ENCODE assay signal across 16 mouse cellular contexts in genomic region chr5:83678373-83678772, GRCm38 (mm10).
DNase-seq lines count a peak whose midpoint lies in the region; ATAC-seq and TF ChIP-seq lines count a peak whose summit lies in the region.
"Had no signal": no experiment of that assay in that cellular context is flagged by ENCODE, and none has a peak within 500 bp of the region (broad histone marks: within the 10 kb centered on the region; RNA-seq: fewer than 3 reads in every experiment).

No protein-coding gene starts in this region.

- no peak overlapping the region for H3K9ac ChIP-seq in hindbrain, embryonic 14.5 days
- H3K9ac ChIP-seq in hindbrain, embryonic 11.5 days (ENCODE audit: low read depth, low read length), result no peak overlapping the region
- no peak overlapping the region for H3K9ac ChIP-seq in lung, embryonic 14.5 days
- no peak overlapping the region for H3K9ac ChIP-seq in forebrain, embryonic 14.5 days (ENCODE audit: low read length)
- H3K9ac ChIP-seq in neural tube, embryonic 15.5 days (replicated peaks), result no peak overlapping the region
- H3K9ac ChIP-seq: liver, embryonic 15.5 days; midbrain, embryonic 13.5 days had no signal

- 51% methylated on average over 6 of the region's 6 CpGs for WGBS in hindbrain, embryonic 14.5 days
- WGBS in hindbrain, embryonic 11.5 days, result 90% methylated on average over 6 of the region's 6 CpGs
- WGBS in lung, embryonic 14.5 days, result 68% methylated on average over 6 of the region's 6 CpGs
- 27% methylated on average over 6 of the region's 6 CpGs for WGBS in forebrain, embryonic 14.5 days
- WGBS in neural tube, embryonic 15.5 days, result 31% methylated on average over 6 of the region's 6 CpGs

- no peaks in the 10 kb centered on the region for H3K36me3 ChIP-seq in hindbrain, embryonic 14.5 days (replicated peaks; ENCODE audit: control insufficient read depth, insufficient read depth)
- no peaks in the 10 kb centered on the region for H3K36me3 ChIP-seq in hindbrain, embryonic 11.5 days (ENCODE audit: control insufficient read depth, insufficient read depth, low read length)
- no peaks in the 10 kb centered on the region for H3K36me3 ChIP-seq in lung, embryonic 14.5 days (ENCODE audit: insufficient read depth)
- no peaks in the 10 kb centered on the region for H3K36me3 ChIP-seq in forebrain, embryonic 14.5 days (ENCODE audit: control insufficient read depth, insufficient read depth, low read length)
- no peaks in the 10 kb centered on the region for H3K36me3 ChIP-seq in neural tube, embryonic 15.5 days
- H3K36me3 ChIP-seq: G1E; liver, embryonic 15.5 days; midbrain, embryonic 13.5 days had no signal

- TF ChIP-seq CTCF in lung, embryonic 14.5 days (IDR thresholded peaks at IDR 0.05; ENCODE audit: low read depth), result no peak

- no peaks in the 10 kb centered on the region for H3K9me3 ChIP-seq in hindbrain, embryonic 14.5 days (ENCODE audit: control insufficient read depth, low read length)
- H3K9me3 ChIP-seq in hindbrain, embryonic 11.5 days (ENCODE audit: control insufficient read depth, low read length), result no peaks in the 10 kb centered on the region
- no peaks in the 10 kb centered on the region for H3K9me3 ChIP-seq in lung, embryonic 14.5 days (ENCODE audit: low read depth, low read length)
- H3K9me3 ChIP-seq in forebrain, embryonic 14.5 days (replicated peaks; ENCODE audit: control insufficient read depth, low read length), result no peaks in the 10 kb centered on the region
- no peaks in the 10 kb centered on the region for H3K9me3 ChIP-seq in neural tube, embryonic 15.5 days (replicated peaks)
- H3K9me3 ChIP-seq: liver, embryonic 15.5 days; midbrain, embryonic 13.5 days had no signal

- no peak for ATAC-seq in hindbrain, embryonic 14.5 days (ENCODE audit: low FRiP score)
- ATAC-seq in hindbrain, embryonic 11.5 days (ENCODE audit: low FRiP score), result no peak
- ATAC-seq in lung, embryonic 14.5 days (ENCODE audit: insufficient read depth), result no peak
- ATAC-seq in forebrain, embryonic 14.5 days, result peak; percentile 87
- ATAC-seq in neural tube, embryonic 15.5 days (ENCODE audit: low FRiP score), result no peak
- ATAC-seq: midbrain, embryonic 13.5 days had no signal

- H3K27me3 ChIP-seq in hindbrain, embryonic 14.5 days (ENCODE audit: control insufficient read depth, insufficient read depth, low read length), result no peaks in the 10 kb centered on the region
- no peaks in the 10 kb centered on the region for H3K27me3 ChIP-seq in hindbrain, embryonic 11.5 days (ENCODE audit: control insufficient read depth, insufficient read depth, low read length)
- no peaks in the 10 kb centered on the region for H3K27me3 ChIP-seq in lung, embryonic 14.5 days (ENCODE audit: insufficient read depth, low read length)
- H3K27me3 ChIP-seq in forebrain, embryonic 14.5 days (replicated peaks; ENCODE audit: control insufficient read depth, insufficient read depth, low read length), result no peaks in the 10 kb centered on the region
- no peaks in the 10 kb centered on the region for H3K27me3 ChIP-seq in neural tube, embryonic 15.5 days (replicated peaks)
- H3K27me3 ChIP-seq: liver, embryonic 15.5 days; midbrain, embryonic 13.5 days had no signal

- peak overlapping the region; percentile 7; the same call in 1 of the 2 replicates for H3K4me2 ChIP-seq in hindbrain, embryonic 14.5 days (replicated peaks)
- H3K4me2 ChIP-seq in hindbrain, embryonic 11.5 days (replicated peaks; ENCODE audit: low read depth, low read length), result no peak overlapping the region
- no peak overlapping the region for H3K4me2 ChIP-seq in lung, embryonic 14.5 days
- no peak overlapping the region; the same call in 1 of the 2 replicates for H3K4me2 ChIP-seq in forebrain, embryonic 14.5 days (ENCODE audit: low read length)
- H3K4me2 ChIP-seq in neural tube, embryonic 15.5 days, result peak overlapping the region; percentile 7; the same call in 1 of the 2 replicates
- H3K4me2 ChIP-seq: liver, embryonic 15.5 days; midbrain, embryonic 13.5 days had no signal

- peak; percentile 52 for DNase-seq in hindbrain, embryonic 14.5 days (ENCODE audit: low spot score)
- DNase-seq in hindbrain, embryonic 11.5 days (ENCODE audit: low spot score), result no peak
- DNase-seq in lung, embryonic 14.5 days, result peak; percentile 63
- no peak for DNase-seq in lung, postnatal 25 days (ENCODE audit: low spot score)
- DNase-seq in forebrain, embryonic 14.5 days (ENCODE audit: low spot score), result peak; percentile 84
- no peak for DNase-seq in urinary bladder, postnatal 36 days (ENCODE audit: low spot score in 2 of 2)
- DNase-seq: adrenal gland, postnatal 25 days; heart, postnatal 14 days; kidney, postnatal 10 days; lung, postnatal 4 days; right cerebral cortex, postnatal 14 days had no signal

- no peak overlapping the region for H3K27ac ChIP-seq in hindbrain, embryonic 14.5 days
- no peak overlapping the region for H3K27ac ChIP-seq in hindbrain, embryonic 11.5 days (ENCODE audit: low read depth, low read length)
- H3K27ac ChIP-seq in lung, embryonic 14.5 days (ENCODE audit: low read depth), result no peak overlapping the region
- no peak overlapping the region for H3K27ac ChIP-seq in forebrain, embryonic 14.5 days (ENCODE audit: low read depth, low read length)
- no peak overlapping the region for H3K27ac ChIP-seq in neural tube, embryonic 15.5 days (replicated peaks)
- H3K27ac ChIP-seq: liver, embryonic 15.5 days; midbrain, embryonic 13.5 days had no signal

- H3K4me3 ChIP-seq in hindbrain, embryonic 14.5 days (replicated peaks; ENCODE audit: low read length), result no peak overlapping the region
- H3K4me3 ChIP-seq in hindbrain, embryonic 11.5 days (ENCODE audit: low read depth, low read length), result no peak overlapping the region
- no peak overlapping the region for H3K4me3 ChIP-seq in lung, embryonic 14.5 days (ENCODE audit: low read depth, low read length)
- H3K4me3 ChIP-seq in forebrain, embryonic 14.5 days (ENCODE audit: low read depth, low read length), result no peak overlapping the region
- H3K4me3 ChIP-seq in neural tube, embryonic 15.5 days (replicated peaks), result no peak overlapping the region
- H3K4me3 ChIP-seq: erythroblast, embryonic 14.5 days; liver, embryonic 15.5 days; midbrain, embryonic 13.5 days had no signal

- H3K4me1 ChIP-seq in hindbrain, embryonic 14.5 days (replicated peaks; ENCODE audit: control insufficient read depth, insufficient read depth, low read length), result no peaks in the 10 kb centered on the region; the same call in 1 of the 2 replicates
- H3K4me1 ChIP-seq in hindbrain, embryonic 11.5 days (replicated peaks; ENCODE audit: control insufficient read depth, insufficient read depth, low read length), result no peaks in the 10 kb centered on the region
- no peaks in the 10 kb centered on the region for H3K4me1 ChIP-seq in lung, embryonic 14.5 days (ENCODE audit: insufficient read depth)
- 0 out of 2 replicates have a peak, but pooled peaks cover 2% of the 10 kb centered on the region for H3K4me1 ChIP-seq in forebrain, embryonic 14.5 days (ENCODE audit: control insufficient read depth, insufficient read depth, low read length)
- H3K4me1 ChIP-seq in neural tube, embryonic 15.5 days, result peaks cover 6% of the 10 kb centered on the region
- H3K4me1 ChIP-seq: liver, embryonic 15.5 days; midbrain, embryonic 13.5 days had no signal

Comparison
In these comparisons a context has a peak if more than half of its experiments do, and no peak if none do; other contexts are left out.
1. DNase-seq: peak in hindbrain, embryonic 14.5 days (single experiment), lung, embryonic 14.5 days (single experiment) and forebrain, embryonic 14.5 days (single experiment); none in hindbrain, embryonic 11.5 days (single experiment), lung, postnatal 25 days (single experiment) and urinary bladder, postnatal 36 days (0 of 2).
2. H3K4me2 ChIP-seq: peak in hindbrain, embryonic 14.5 days (single experiment) and neural tube, embryonic 15.5 days (single experiment); none in hindbrain, embryonic 11.5 days (single experiment), lung, embryonic 14.5 days (single experiment) and forebrain, embryonic 14.5 days (single experiment).